Mouse (Mus musculus): ENCODE measurements at regions not wholly inside any gene's neighbourhood (a gene's known extent, or its start where the extent isn't known, plus 50 kb on each side); places are given as distances from the start of the nearest gene placed in this dataset.

DNA sequence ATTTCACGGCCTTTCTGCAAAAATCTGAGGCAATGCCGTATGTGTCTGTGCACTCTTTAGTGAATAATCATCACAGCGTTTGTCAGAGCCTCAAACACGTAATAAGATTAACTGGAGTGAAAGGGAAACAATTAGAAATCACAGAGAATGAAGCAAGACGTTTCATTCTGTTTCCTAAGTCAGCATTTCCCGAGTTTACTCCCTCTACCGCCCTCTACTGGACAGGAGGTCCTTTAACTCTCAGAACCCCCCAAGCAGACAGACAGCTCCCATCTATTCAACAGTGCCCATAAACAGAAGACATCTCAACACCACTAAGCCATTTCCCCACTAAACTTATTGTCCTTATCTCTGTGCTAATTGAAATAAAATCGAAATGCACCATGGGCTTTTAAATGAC is 167.5 kb upstream of the Rnd3 start:
- TF ChIP-seq CTCF (IDR thresholded peaks at IDR 0.05; ENCODE audit: extremely low read depth, insufficient read length, insufficient replicate concordance, low read depth, low read length) (no peak), POLR2A (IDR thresholded peaks at IDR 0.05; ENCODE audit: low read depth, low read length) (no peak)
